Mouse (Mus musculus) kidney, postnatal 0 days (tissue): ENCODE measurements around the gene Rps23. TPM values are rescaled to one million over a fixed set of nuclear protein-coding genes. Genes with fewer than 3 reads are reported as not detected.
A peak's percentile ranks its signal among the peaks of the same experiment; 100 is the strongest.
"Not testable (repeated sequence)": the region's sequence is repeated elsewhere in the genome, so short reads cannot be mapped to it uniquely, and the experiment has no call there.

Source experiments
- ATAC-seq: fragments of 200-750 bp; cut with Nextera tagmentation; replicated peaks from 2 replicates; pipeline ENCODE4 v1.8.0; 2017; ENCODE audit warnings: low read depth, moderate number of reproducible peaks, moderate TSS enrichment, moderate library complexity; ENCODE audit not compliant: low FRiP score
- DNase-seq: peaks from one replicate; pipeline ENCODE4 v3.0.0-alpha.2; 2016; ENCODE audit warnings: low spot score
- H3K27ac ChIP-seq: fragments of 300-500 bp; sonication (generic); 2 replicates; pipeline ENCODE4 v1.5.1; 2014; ENCODE audit warnings: mild to moderate bottlenecking
- H3K27me3 ChIP-seq: fragments of 300-500 bp; sonication (generic); 2 replicates; pipeline ENCODE4 v1.6.1; 2014; ENCODE audit warnings: low read length, mixed read lengths; ENCODE audit not compliant: insufficient read depth
- H3K36me3 ChIP-seq: fragments of 300-500 bp; sonication (generic); 2 replicates; pipeline ENCODE4 v1.6.1; 2014; ENCODE audit warnings: low read length, mixed read lengths; ENCODE audit not compliant: insufficient read depth
- H3K4me1 ChIP-seq: fragments of 300-500 bp; sonication (generic); replicated peaks from 2 replicates; pipeline ENCODE4 v1.6.1; 2014; ENCODE audit warnings: antibody characterized with exemption, low read length, mixed read lengths; ENCODE audit not compliant: insufficient read depth
- H3K4me2 ChIP-seq: fragments of 300-500 bp; sonication (generic); 2 replicates; pipeline ENCODE4 v1.6.1; 2014; ENCODE audit warnings: mild to moderate bottlenecking, low read length, moderate library complexity, mixed read lengths
- H3K4me3 ChIP-seq: fragments of 300-500 bp; sonication (generic); replicated peaks from 2 replicates; pipeline ENCODE4 v1.5.1; 2014; ENCODE audit warnings: low read depth, low read length
- H3K9ac ChIP-seq: fragments of 300-500 bp; sonication (generic); 2 replicates; pipeline ENCODE4 v1.6.1; 2014; ENCODE audit warnings: low read depth, low read length
- H3K9me3 ChIP-seq: fragments of 300-500 bp; sonication (generic); replicated peaks from 2 replicates; pipeline ENCODE4 v1.6.1; 2016; ENCODE audit warnings: low read length, inconsistent platforms, mixed read lengths
- CTCF ChIP-seq: IDR thresholded peaks from 2 replicates; pipeline ENCODE4 v1.5.1; 2016; ENCODE audit warnings: antibody characterized with exemption, low read depth, mild to moderate bottlenecking, moderate library complexity
- WGBS: fragments of 180-500 bp; shearing (Covaris S2); extraction: QIAGEN DNeasy Blood & Tissue Kit; methylation state at CpG from one replicate; pipeline ENCODE4 v1.1.7; 2014; 5-methylcytosine and 5-hydroxymethylcytosine counted together
- polyA plus RNA-seq: library from polyadenylated mRNA; unstranded; fragments of >200 nt; fragmentation: Nextera tagmentation; extraction: Ambion mirVana; gene quantifications from 2 replicates; pipeline ENCODE4 v1.2.1, GENCODE M21; 2015

The Rps23 gene
- polyA plus RNA-seq, 1 experiment from 2014 or later: 356 TPM

- no peaks in the 10 kb centered on the region for H3K9me3 ChIP-seq
- ATAC-seq (no peak), DNase-seq (no peak)
- no peak overlapping the region for H3K27ac ChIP-seq
- H3K4me2 ChIP-seq: no peak overlapping the region
- H3K9ac ChIP-seq: no peak overlapping the region
- H3K27me3 ChIP-seq: no peaks in the 10 kb centered on the region
- 90% methylated on average over 4 of the region's 4 CpGs for WGBS
- no peak overlapping the region for H3K4me3 ChIP-seq
- no peak for TF ChIP-seq CTCF
- no peaks in the 10 kb centered on the region for H3K36me3 ChIP-seq
- H3K4me1 ChIP-seq: no peaks in the 10 kb centered on the region
These were observed 8.0 kb upstream of the Rps23 start for GRCm38 (mm10) chr13:90914721-90915120.

GRCm38 (mm10) chr13:90923617-90924016 is 859 bp downstream of the Rps23 start:
- H3K27me3 ChIP-seq, ATAC-seq, H3K9me3 ChIP-seq, H3K4me1 ChIP-seq: not testable (repeated sequence)
- Histone ChIP-seq H3K4me2 (peak overlapping the region; percentile 74), H3K4me3 (peak overlapping the region; percentile 97), H3K27ac (peak overlapping the region; percentile 83), H3K36me3 (peaks cover 16% of the 10 kb centered on the region; the same call in 1 of the 2 replicates), H3K9ac (peak overlapping the region; percentile 98)
- 1% methylated on average over 13 of the region's 13 CpGs for WGBS
- DNase-seq: peak; percentile 27

GRCm38 (mm10) chr13:90924072-90924471 is 1.3 kb downstream of the Rps23 start:
- ATAC-seq: no peak

GRCm38 (mm10) chr13:90925191-90925590 is 2.4 kb downstream of the Rps23 start:
- DNase-seq (no peak), ATAC-seq (no peak)
- Histone ChIP-seq H3K27me3 (no peaks in the 10 kb centered on the region), H3K9me3 (no peaks in the 10 kb centered on the region), H3K36me3 (peaks cover 16% of the 10 kb centered on the region; the same call in 1 of the 2 replicates), H3K4me3 (no peak overlapping the region), H3K4me1 (0 out of 2 replicates have a peak, but pooled peaks cover 3% of the 10 kb centered on the region), H3K27ac (no peak overlapping the region), H3K9ac (no peak overlapping the region), H3K4me2 (no peak overlapping the region)
- TF ChIP-seq CTCF: no peak
- 89% methylated on average over 5 of the region's 5 CpGs for WGBS

More at GRCm38 (mm10) chr13:90924072-90924471, 1.3 kb downstream of the Rps23 start:
- Histone ChIP-seq H3K36me3 (peaks cover 16% of the 10 kb centered on the region; the same call in 1 of the 2 replicates), H3K4me3 (peak overlapping the region; percentile 97), H3K27me3 (no peaks in the 10 kb centered on the region), H3K4me1 (0 out of 2 replicates have a peak, but pooled peaks cover 3% of the 10 kb centered on the region), H3K9ac (peak overlapping the region; percentile 98), H3K4me2 (peak overlapping the region; percentile 74), H3K27ac (no peak overlapping the region; the same call in 1 of the 2 replicates), H3K9me3 (no peaks in the 10 kb centered on the region)
- no peak for DNase-seq
- 51% methylated on average over 9 of the region's 9 CpGs for WGBS
- TF ChIP-seq CTCF: no peak

- Histone ChIP-seq H3K9me3 (no peaks in the 10 kb centered on the region), H3K4me3 (no peak overlapping the region), H3K36me3 (peaks cover 16% of the 10 kb centered on the region; the same call in 1 of the 2 replicates), H3K4me2 (no peak overlapping the region), H3K4me1 (0 out of 2 replicates have a peak, but pooled peaks cover 3% of the 10 kb centered on the region), H3K27ac (no peak overlapping the region), H3K9ac (no peak overlapping the region), H3K27me3 (no peaks in the 10 kb centered on the region)
- no peak for TF ChIP-seq CTCF
- WGBS: 86% methylated on average over 7 of the region's 7 CpGs
- no peak for DNase-seq
- no peak for ATAC-seq
These were observed 3.5 kb downstream of the Rps23 start for GRCm38 (mm10) chr13:90926125-90926765.

- Histone ChIP-seq H3K9ac (no peak overlapping the region), H3K4me1 (0 out of 2 replicates have a peak, but pooled peaks cover 3% of the 10 kb centered on the region), H3K9me3 (no peaks in the 10 kb centered on the region), H3K36me3 (peaks cover 16% of the 10 kb centered on the region; the same call in 1 of the 2 replicates), H3K27me3 (no peaks in the 10 kb centered on the region), H3K27ac (no peak overlapping the region), H3K4me2 (no peak overlapping the region), H3K4me3 (no peak overlapping the region)
- WGBS: 75% methylated on average over 5 of the region's 5 CpGs
- no peak for ATAC-seq
- no peak for TF ChIP-seq CTCF
- no peak for DNase-seq
These were observed 4.3 kb downstream of the Rps23 start for GRCm38 (mm10) chr13:90926938-90927633.

GRCm38 (mm10) chr13:90928266-90928665 is 5.5 kb downstream of the Rps23 start:
- H3K4me3 ChIP-seq, DNase-seq, H3K27me3 ChIP-seq, H3K4me1 ChIP-seq, H3K9ac ChIP-seq, ATAC-seq, H3K4me2 ChIP-seq, H3K9me3 ChIP-seq, H3K27ac ChIP-seq: not testable (repeated sequence)
- H3K36me3 ChIP-seq: peaks cover 16% of the 10 kb centered on the region; the same call in 1 of the 2 replicates
- 92% methylated on average over 9 of the region's 10 CpGs for WGBS
